ENCODE assay signal across 17 mouse cellular contexts in genomic region chr13:53064681-53065080, GRCm38 (mm10).
A peak's percentile ranks its signal among the peaks of the same experiment; 100 is the strongest.
DNase-seq lines count a peak whose midpoint lies in the region; ATAC-seq and TF ChIP-seq lines count a peak whose summit lies in the region.
"Had no signal": no experiment of that assay in that cellular context is flagged by ENCODE, and none has a peak within 500 bp of the region (broad histone marks: within the 10 kb centered on the region; RNA-seq: fewer than 3 reads in every experiment).

No protein-coding gene starts in this region.

- no peak overlapping the region for H3K4me3 ChIP-seq in heart, embryonic 11.5 days (ENCODE audit: low read depth, low read length)
- H3K4me3 ChIP-seq in liver, adult 2 months (ENCODE audit: insufficient read depth, low read depth, low read length) = no peak overlapping the region
- H3K4me3 ChIP-seq in liver, embryonic 11.5 days (ENCODE audit: low read depth, low read length) = no peak overlapping the region
- H3K4me3 ChIP-seq: embryonic facial prominence, embryonic 13.5 days; forebrain, embryonic 13.5 days; hindbrain, embryonic 15.5 days; liver, embryonic 12.5 days; midbrain, embryonic 12.5 days; neural tube, embryonic 15.5 days had no signal

- no peak for ATAC-seq in heart, embryonic 11.5 days (replicated peaks; ENCODE audit: insufficient number of reproducible peaks, low FRiP score, low TSS enrichment)
- no peak for ATAC-seq in liver, embryonic 11.5 days (replicated peaks; ENCODE audit: low FRiP score)
- ATAC-seq: forebrain, embryonic 13.5 days; liver, embryonic 12.5 days had no signal

- TF ChIP-seq CTCF in liver, adult 2 months (IDR thresholded peaks at IDR 0.05; ENCODE audit: low read depth, low read length) = no peak

- H3K27me3 ChIP-seq in heart, embryonic 11.5 days (ENCODE audit: control insufficient read depth, insufficient read depth, low read length) = no peaks in the 10 kb centered on the region
- no peaks in the 10 kb centered on the region for H3K27me3 ChIP-seq in liver, adult 2 months (ENCODE audit: control insufficient read depth, insufficient read depth, low read length)
- H3K27me3 ChIP-seq in liver, embryonic 11.5 days (replicated peaks; ENCODE audit: control insufficient read depth, insufficient read depth, low read length) = no peaks in the 10 kb centered on the region
- H3K27me3 ChIP-seq: embryonic facial prominence, embryonic 13.5 days; forebrain, embryonic 13.5 days; hindbrain, embryonic 15.5 days; liver, embryonic 12.5 days; neural tube, embryonic 15.5 days had no signal

- no peaks in the 10 kb centered on the region for H3K79me2 ChIP-seq in liver, adult 2 months (ENCODE audit: control insufficient read depth, insufficient read depth, low read length)

- no peak overlapping the region for H3K9ac ChIP-seq in heart, embryonic 11.5 days (ENCODE audit: low read depth, low read length)
- no peak overlapping the region for H3K9ac ChIP-seq in liver, adult 2 months (ENCODE audit: low read depth, low read length)
- no peak overlapping the region for H3K9ac ChIP-seq in liver, embryonic 11.5 days (ENCODE audit: low read depth, low read length)
- H3K9ac ChIP-seq: embryonic facial prominence, embryonic 13.5 days; forebrain, embryonic 13.5 days; hindbrain, embryonic 15.5 days; liver, embryonic 12.5 days; midbrain, embryonic 12.5 days; neural tube, embryonic 15.5 days had no signal

- H3K4me1 ChIP-seq in heart, embryonic 11.5 days (ENCODE audit: control insufficient read depth, insufficient read depth, low read length) = no peaks in the 10 kb centered on the region; the same call in 1 of the 2 replicates
- peaks cover 15% of the 10 kb centered on the region for H3K4me1 ChIP-seq in liver, adult 2 months (ENCODE audit: control insufficient read depth, insufficient read depth, low read length)
- no peaks in the 10 kb centered on the region for H3K4me1 ChIP-seq in liver, embryonic 11.5 days (replicated peaks; ENCODE audit: control insufficient read depth, insufficient read depth, low read length)
- H3K4me1 ChIP-seq: forebrain, embryonic 13.5 days; liver, embryonic 12.5 days had no signal

- H3K9me3 ChIP-seq in heart, embryonic 11.5 days (replicated peaks; ENCODE audit: control insufficient read depth, low read length) = no peaks in the 10 kb centered on the region
- no peaks in the 10 kb centered on the region for H3K9me3 ChIP-seq in liver, embryonic 11.5 days (ENCODE audit: control insufficient read depth, low read length)
- H3K9me3 ChIP-seq: embryonic facial prominence, embryonic 13.5 days; forebrain, embryonic 13.5 days; hindbrain, embryonic 15.5 days; liver, embryonic 12.5 days; midbrain, embryonic 12.5 days; neural tube, embryonic 15.5 days had no signal

- no peaks in the 10 kb centered on the region for H3K36me3 ChIP-seq in heart, embryonic 11.5 days (ENCODE audit: control insufficient read depth, insufficient read depth, low read length)
- H3K36me3 ChIP-seq in liver, adult 2 months (ENCODE audit: control insufficient read depth, insufficient read depth, low read length) = no peaks in the 10 kb centered on the region
- no peaks in the 10 kb centered on the region for H3K36me3 ChIP-seq in liver, embryonic 11.5 days (ENCODE audit: control insufficient read depth, insufficient read depth, low read length)
- H3K36me3 ChIP-seq: embryonic facial prominence, embryonic 13.5 days; hindbrain, embryonic 15.5 days; liver, embryonic 12.5 days; midbrain, embryonic 12.5 days; neural tube, embryonic 15.5 days had no signal

- no peak for TF ChIP-seq POLR2A in liver, adult 2 months (IDR thresholded peaks at IDR 0.05; ENCODE audit: extremely low read depth, insufficient read depth, low read length)

- peak; percentile 27 to 30 for DNase-seq in cerebellum, postnatal 10 days
- no peak for DNase-seq in cerebellum, postnatal 25 days
- DNase-seq in heart, postnatal 4 days = peak; percentile 24
- peak; percentile 53 for DNase-seq in liver, adult 2 months (ENCODE audit: extremely low read depth, low read depth, low spot score)
- DNase-seq in liver, embryonic 11.5 days (ENCODE audit: low spot score) = no peak
- DNase-seq in kidney, postnatal 14 days = peak; percentile 52
- no peak for DNase-seq in ovary, postnatal 14 days (ENCODE audit: low spot score)
- DNase-seq: adrenal gland, postnatal 14 days; cerebellum, adult 11 months; cerebellum, adult 9-11 months had no signal

- H3K4me2 ChIP-seq in heart, embryonic 11.5 days = no peak overlapping the region
- H3K4me2 ChIP-seq in liver, embryonic 11.5 days = no peak overlapping the region
- H3K4me2 ChIP-seq: embryonic facial prominence, embryonic 13.5 days; forebrain, embryonic 13.5 days; hindbrain, embryonic 15.5 days; liver, embryonic 12.5 days; midbrain, embryonic 12.5 days; neural tube, embryonic 15.5 days had no signal

- no peak overlapping the region for H3K27ac ChIP-seq in heart, embryonic 11.5 days (ENCODE audit: low read depth, low read length)
- no peak overlapping the region for H3K27ac ChIP-seq in liver, adult 2 months (replicated peaks; ENCODE audit: insufficient read depth, low read depth, low read length)
- no peak overlapping the region for H3K27ac ChIP-seq in liver, embryonic 11.5 days (ENCODE audit: low read depth, low read length)
- H3K27ac ChIP-seq: embryonic facial prominence, embryonic 13.5 days; forebrain, embryonic 13.5 days; hindbrain, embryonic 15.5 days; liver, embryonic 12.5 days; midbrain, embryonic 12.5 days; neural tube, embryonic 15.5 days had no signal

- WGBS in heart, embryonic 11.5 days (ENCODE audit: insufficient replicate concordance) = 71% methylated on average over 1 of the region's 1 CpGs
- WGBS in liver, adult 2 months = 89% methylated on average over 1 of the region's 1 CpGs
- 83% methylated on average over 1 of the region's 1 CpGs for WGBS in liver, embryonic 11.5 days

Comparison
In these comparisons a context has a peak if more than half of its experiments do, and no peak if none do; other contexts are left out.
1. DNase-seq: peak in cerebellum, postnatal 10 days (2 of 2), heart, postnatal 4 days (single experiment), liver, adult 2 months (single experiment) and kidney, postnatal 14 days (single experiment); none in cerebellum, postnatal 25 days (0 of 2), liver, embryonic 11.5 days (single experiment) and ovary, postnatal 14 days (single experiment).